Mouse (Mus musculus) hindbrain, embryonic 15.5 days (tissue): Measurements from ENCODE around the gene Atp13a4. TPM values are rescaled to one million over a fixed set of nuclear protein-coding genes. Genes with fewer than 3 reads are reported as not detected.

ENCODE experiments used
- ATAC-seq: fragments of 200-750 bp; cut with Nextera tagmentation; 2 replicates; pipeline ENCODE4 v1.8.0; 2017; ENCODE audit warnings: low read depth, moderate number of reproducible peaks, moderate TSS enrichment; ENCODE audit not compliant: low FRiP score
- H3K27ac ChIP-seq: fragments of 300-500 bp; sonication (generic); replicated peaks from 2 replicates; pipeline ENCODE4 v1.5.1; 2015; ENCODE audit warnings: mild to moderate bottlenecking, inconsistent platforms
- H3K27me3 ChIP-seq: fragments of 300-500 bp; sonication (generic); 2 replicates; pipeline ENCODE4 v1.6.1; 2015; ENCODE audit warnings: control low read depth, inconsistent platforms
- H3K36me3 ChIP-seq: fragments of 300-500 bp; sonication (generic); 2 replicates; pipeline ENCODE4 v1.6.1; 2015; ENCODE audit warnings: control low read depth, inconsistent platforms
- H3K4me1 ChIP-seq: fragments of 300-500 bp; sonication (generic); replicated peaks from 2 replicates; pipeline ENCODE4 v1.6.1; 2015; ENCODE audit warnings: control low read depth, inconsistent platforms
- H3K4me2 ChIP-seq: fragments of 300-500 bp; sonication (generic); 2 replicates; pipeline ENCODE4 v1.6.1; 2015; ENCODE audit warnings: moderate library complexity, mild to moderate bottlenecking, inconsistent platforms
- H3K4me3 ChIP-seq: fragments of 300-500 bp; sonication (generic); 2 replicates; pipeline ENCODE4 v1.5.1; 2015; ENCODE audit warnings: mild to moderate bottlenecking, inconsistent platforms
- H3K9ac ChIP-seq: fragments of 300-500 bp; sonication (generic); 2 replicates; pipeline ENCODE4 v1.6.1; 2015; ENCODE audit warnings: inconsistent platforms
- H3K9me3 ChIP-seq: fragments of 300-500 bp; sonication (generic); 2 replicates; pipeline ENCODE4 v1.6.1; 2016; ENCODE audit warnings: control low read depth, inconsistent platforms
- WGBS: fragments of 180-500 bp; shearing (Covaris S2); methylation state at CpG from one replicate; pipeline ENCODE4 v1.1.7; 2015; 5-methylcytosine and 5-hydroxymethylcytosine counted together
- polyA plus RNA-seq: library from polyadenylated mRNA; unstranded; fragments of >200 nt; fragmentation: Nextera tagmentation; extraction: Ambion mirVana; gene quantifications from 2 replicates; pipeline ENCODE4 v1.2.1, GENCODE M21; 2015

Gene Atp13a4
- polyA plus RNA-seq, 1 experiment from 2014 or later, result 4.3 TPM

DNA sequence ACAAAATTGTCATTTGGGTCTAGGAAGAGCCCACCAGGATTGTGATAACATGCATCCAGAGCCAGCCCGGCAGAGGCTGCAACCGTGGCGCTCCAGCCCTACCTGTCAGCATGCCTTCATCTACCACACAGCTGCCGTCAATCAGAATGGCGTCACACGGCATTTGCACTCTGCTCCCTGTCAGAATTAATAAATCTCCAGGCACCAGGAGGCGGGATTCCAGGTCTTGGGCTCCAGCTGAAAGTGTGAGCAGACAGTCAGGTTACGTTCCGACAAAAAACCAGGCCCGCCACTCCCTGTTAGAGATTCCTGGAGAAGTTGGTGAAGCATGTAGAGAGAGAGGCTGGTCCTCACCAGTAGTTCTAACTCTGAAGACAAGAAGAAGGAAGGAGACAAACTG, 85.3 kb downstream of the Atp13a4 start:
- H3K27ac ChIP-seq, result no peak overlapping the region
- no peaks in the 10 kb centered on the region for H3K9me3 ChIP-seq
- H3K27me3 ChIP-seq, result no peaks in the 10 kb centered on the region
- no peak overlapping the region for H3K4me3 ChIP-seq
- H3K4me1 ChIP-seq, result no peaks in the 10 kb centered on the region
- H3K9ac ChIP-seq, result no peak overlapping the region
- H3K4me2 ChIP-seq, result no peak overlapping the region
- no peaks in the 10 kb centered on the region for H3K36me3 ChIP-seq
- WGBS, result 75% methylated on average over 10 of the region's 10 CpGs
- no peak for ATAC-seq

DNA sequence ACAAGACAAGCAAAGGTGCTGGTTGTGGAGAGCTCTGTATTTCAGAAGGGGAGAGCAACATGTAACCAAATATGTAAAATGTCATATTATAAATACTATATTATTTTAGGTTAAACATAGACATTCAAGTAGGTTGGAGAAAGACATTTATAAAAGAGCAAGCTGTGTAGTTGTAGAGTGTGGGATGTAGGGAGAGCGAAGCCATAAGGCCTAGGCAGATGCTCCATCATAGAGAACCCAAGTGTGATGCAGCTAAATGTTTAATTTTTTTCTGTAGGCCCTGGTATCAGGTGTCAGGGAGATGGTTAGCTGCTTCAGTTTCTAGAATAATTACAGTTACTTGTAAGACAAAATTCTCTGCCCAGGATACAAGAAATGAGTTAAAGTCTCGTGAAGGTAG, 87.8 kb downstream of the Atp13a4 start:
- no peaks in the 10 kb centered on the region for H3K4me1 ChIP-seq
- H3K9me3 ChIP-seq, result no peaks in the 10 kb centered on the region
- no peak overlapping the region for H3K4me3 ChIP-seq
- no peak for ATAC-seq
- 97% methylated on average over 2 of the region's 2 CpGs for WGBS
- no peaks in the 10 kb centered on the region for H3K36me3 ChIP-seq
- H3K27ac ChIP-seq, result no peak overlapping the region
- H3K4me2 ChIP-seq, result no peak overlapping the region
- no peaks in the 10 kb centered on the region for H3K27me3 ChIP-seq
- no peak overlapping the region for H3K9ac ChIP-seq

DNA sequence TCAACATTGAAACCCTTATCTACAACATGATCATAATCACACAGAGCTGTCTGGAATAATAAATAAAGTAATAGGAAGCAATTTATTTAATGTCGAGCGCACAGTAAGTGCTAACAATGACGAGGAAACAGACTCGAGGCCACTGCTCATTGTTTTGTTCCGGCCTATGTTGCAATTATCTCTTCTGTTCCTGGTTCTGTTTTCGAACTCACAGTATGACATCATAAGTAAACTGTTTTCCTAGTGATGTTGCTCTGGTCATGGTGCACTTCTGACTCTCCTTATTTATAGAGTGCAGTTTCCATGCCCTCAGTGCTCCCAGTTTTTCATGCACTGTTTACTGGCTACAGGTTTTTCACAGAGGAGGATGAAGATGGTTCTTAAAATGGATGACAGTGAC, 91.4 kb downstream of the Atp13a4 start:
- no peaks in the 10 kb centered on the region for H3K36me3 ChIP-seq
- H3K4me2 ChIP-seq, result no peak overlapping the region
- 74% methylated on average over 6 of the region's 6 CpGs for WGBS
- H3K27ac ChIP-seq, result no peak overlapping the region
- no peak overlapping the region for H3K9ac ChIP-seq
- H3K27me3 ChIP-seq, result no peaks in the 10 kb centered on the region
- ATAC-seq, result no peak
- no peaks in the 10 kb centered on the region for H3K9me3 ChIP-seq
- no peak overlapping the region for H3K4me3 ChIP-seq
- H3K4me1 ChIP-seq, result no peaks in the 10 kb centered on the region

DNA sequence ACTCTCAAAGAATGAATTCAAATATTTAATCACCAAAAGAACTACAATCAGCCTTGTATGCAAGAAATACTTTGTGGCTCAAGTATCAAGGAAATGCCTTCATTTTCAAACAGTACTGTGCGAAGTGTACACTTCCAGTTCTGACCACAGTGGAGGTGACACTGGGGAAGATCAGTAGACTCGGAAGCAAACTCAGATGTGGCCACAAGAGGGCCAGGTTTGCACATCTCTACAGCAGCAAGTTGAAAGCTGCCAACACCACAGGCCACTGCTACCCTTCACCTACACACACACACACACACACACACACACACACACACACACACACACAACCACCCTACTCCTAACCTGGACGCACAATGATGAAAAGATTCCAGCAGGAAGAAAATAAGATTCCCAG, 93.0 kb downstream of the Atp13a4 start:
- no peak overlapping the region for H3K27ac ChIP-seq
- no peaks in the 10 kb centered on the region for H3K27me3 ChIP-seq
- no peaks in the 10 kb centered on the region for H3K36me3 ChIP-seq
- 71% methylated on average over 3 of the region's 3 CpGs for WGBS
- no peaks in the 10 kb centered on the region for H3K4me1 ChIP-seq
- no peak for ATAC-seq
- no peaks in the 10 kb centered on the region for H3K9me3 ChIP-seq
- H3K4me3 ChIP-seq, result no peak overlapping the region
- H3K9ac ChIP-seq, result no peak overlapping the region
- H3K4me2 ChIP-seq, result no peak overlapping the region

DNA sequence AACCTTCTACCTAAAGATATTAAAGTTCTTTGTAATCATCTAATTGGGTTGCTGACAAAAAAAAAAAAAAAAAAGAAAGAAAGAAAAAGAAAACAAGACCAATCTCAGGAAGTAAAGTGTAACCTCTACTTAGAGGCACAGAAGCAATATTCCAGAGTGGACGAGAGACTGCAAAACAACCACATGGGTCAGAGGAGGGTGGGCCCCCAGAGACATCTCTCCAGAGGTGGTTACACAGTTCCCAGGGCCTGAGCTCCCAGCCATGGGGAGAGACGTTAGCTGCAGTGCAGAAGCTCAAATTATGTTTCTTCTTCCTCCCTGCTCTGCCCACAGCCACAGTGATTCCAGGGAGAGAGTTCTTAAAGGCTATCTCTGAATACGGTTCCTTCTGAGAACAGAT, 102.5 kb downstream of the Atp13a4 start:
- Histone ChIP-seq H3K27ac (no peak overlapping the region), H3K27me3 (no peaks in the 10 kb centered on the region), H3K9ac (no peak overlapping the region), H3K9me3 (no peaks in the 10 kb centered on the region), H3K4me1 (peaks cover 4% of the 10 kb centered on the region; the same call in 1 of the 2 replicates), H3K4me2 (no peak overlapping the region), H3K36me3 (no peaks in the 10 kb centered on the region), H3K4me3 (no peak overlapping the region)
- WGBS, result 59% methylated on average over 3 of the region's 3 CpGs
- ATAC-seq, result no peak

DNA sequence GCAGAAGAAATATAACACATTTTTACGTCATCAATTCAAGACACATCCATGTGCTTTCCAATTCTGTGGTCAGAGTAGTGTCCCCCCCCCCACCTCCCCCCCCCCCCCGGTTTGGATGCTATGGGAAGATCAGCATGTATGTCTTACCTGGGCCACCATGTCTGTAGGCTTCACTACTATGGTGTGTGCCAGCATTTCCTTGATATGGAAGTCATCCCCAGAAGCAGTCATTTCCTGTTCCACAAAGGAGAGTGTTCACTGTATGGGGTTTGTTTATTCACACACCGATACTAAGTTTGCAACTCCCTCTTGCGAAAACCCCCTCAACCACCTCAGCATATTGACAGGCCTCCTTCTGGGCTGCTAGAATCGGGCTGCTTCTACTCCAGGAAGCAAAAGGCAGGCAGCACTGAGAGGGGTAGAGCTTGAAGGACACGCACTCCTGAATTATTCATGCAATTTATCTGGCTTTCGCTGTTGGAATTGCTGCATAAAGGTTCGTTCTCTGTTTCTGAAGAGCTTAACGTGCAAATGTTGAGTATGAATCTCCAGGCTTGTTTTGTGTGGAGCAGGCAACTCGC, 103.2 kb downstream of the Atp13a4 start:
- H3K4me3 ChIP-seq, result no peak overlapping the region
- peaks cover 4% of the 10 kb centered on the region; the same call in 1 of the 2 replicates for H3K4me1 ChIP-seq
- no peaks in the 10 kb centered on the region for H3K36me3 ChIP-seq
- H3K27ac ChIP-seq, result no peak overlapping the region; the same call in 1 of the 2 replicates
- WGBS, result 55% methylated on average over 10 of the region's 10 CpGs
- ATAC-seq, result no peak
- no peaks in the 10 kb centered on the region for H3K27me3 ChIP-seq
- H3K9ac ChIP-seq, result no peak overlapping the region
- no peaks in the 10 kb centered on the region for H3K9me3 ChIP-seq
- H3K4me2 ChIP-seq, result no peak overlapping the region

DNA sequence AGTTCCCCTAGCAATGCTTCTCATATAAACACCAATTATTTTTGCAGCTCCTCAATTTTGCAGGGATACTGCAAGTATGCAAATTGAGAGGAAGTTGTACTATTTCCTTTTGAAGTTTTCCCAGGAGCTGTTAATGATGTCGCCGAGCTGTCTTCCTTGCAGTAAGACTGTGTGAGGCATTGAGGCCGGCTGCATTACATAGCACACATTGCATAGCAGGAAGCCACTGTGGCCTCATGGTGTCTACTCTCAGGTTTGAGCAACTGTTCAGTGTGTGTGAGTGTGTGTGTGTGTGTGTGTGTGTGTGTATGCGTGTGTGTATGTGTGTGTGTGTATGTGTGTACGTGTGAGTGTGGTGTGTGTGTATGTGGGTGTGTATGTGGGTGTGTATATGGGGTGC, 106.6 kb downstream of the Atp13a4 start:
- peaks cover 4% of the 10 kb centered on the region; the same call in 1 of the 2 replicates for H3K4me1 ChIP-seq
- no peak for ATAC-seq
- no peak overlapping the region for H3K4me2 ChIP-seq
- no peak overlapping the region for H3K9ac ChIP-seq
- H3K27me3 ChIP-seq, result no peaks in the 10 kb centered on the region
- no peaks in the 10 kb centered on the region for H3K36me3 ChIP-seq
- no peaks in the 10 kb centered on the region for H3K9me3 ChIP-seq
- 72% methylated on average over 5 of the region's 5 CpGs for WGBS
- H3K27ac ChIP-seq, result no peak overlapping the region
- no peak overlapping the region for H3K4me3 ChIP-seq

DNA sequence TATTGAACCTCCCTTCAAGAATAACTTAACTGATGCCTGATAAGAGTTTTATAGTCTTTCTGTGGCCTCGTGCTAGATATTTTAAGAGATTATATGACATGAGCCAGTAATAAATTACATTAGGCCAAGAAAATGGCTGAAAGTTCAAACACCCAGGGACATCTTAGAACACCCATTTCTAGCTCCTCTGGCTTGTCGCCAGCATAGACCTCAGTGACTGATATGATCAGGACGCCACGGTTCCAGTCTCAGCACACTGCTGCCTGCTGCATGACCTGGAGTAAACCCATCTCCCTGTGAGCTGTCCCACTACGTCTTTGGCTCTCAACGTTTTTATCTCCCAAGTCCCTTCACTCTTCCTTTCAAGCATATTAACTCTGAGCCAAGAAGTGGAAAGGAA, 108.9 kb downstream of the Atp13a4 start:
- WGBS, result 82% methylated on average over 6 of the region's 6 CpGs
- no peak for ATAC-seq

DNA sequence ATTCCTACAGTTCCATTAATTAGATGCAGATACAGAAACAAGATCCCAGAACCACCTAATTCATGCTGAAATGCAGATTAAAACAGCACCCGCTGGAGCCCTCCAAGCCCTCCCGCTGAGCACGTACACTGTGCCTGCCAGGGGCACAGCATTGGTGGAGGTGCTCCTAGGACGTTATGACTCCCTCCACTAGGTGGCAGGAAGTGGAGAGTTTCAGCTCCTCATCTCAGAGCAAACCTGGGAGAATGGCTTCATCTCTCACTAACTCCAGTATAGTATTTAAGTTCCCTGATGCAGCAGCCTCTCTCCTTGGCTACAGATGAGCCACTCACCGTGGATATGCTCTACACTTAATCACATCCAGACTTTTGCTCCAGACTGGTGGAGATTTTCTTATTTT, 110.0 kb downstream of the Atp13a4 start:
- Histone ChIP-seq H3K4me3 (no peak overlapping the region), H3K9me3 (no peaks in the 10 kb centered on the region), H3K27me3 (no peaks in the 10 kb centered on the region), H3K27ac (no peak overlapping the region), H3K9ac (no peak overlapping the region), H3K4me1 (no peaks in the 10 kb centered on the region), H3K4me2 (no peak overlapping the region), H3K36me3 (no peaks in the 10 kb centered on the region)
- WGBS, result 15% methylated on average over 5 of the region's 5 CpGs
- ATAC-seq, result no peak; the same call in 1 of the 2 replicates

More for the DNA sequence above, 108.9 kb downstream of the Atp13a4 start:
- H3K4me2 ChIP-seq, result no peak overlapping the region
- H3K4me1 ChIP-seq, result no peaks in the 10 kb centered on the region
- no peak overlapping the region for H3K27ac ChIP-seq
- H3K9ac ChIP-seq, result no peak overlapping the region
- no peaks in the 10 kb centered on the region for H3K27me3 ChIP-seq
- H3K9me3 ChIP-seq, result no peaks in the 10 kb centered on the region
- no peak overlapping the region for H3K4me3 ChIP-seq
- H3K36me3 ChIP-seq, result no peaks in the 10 kb centered on the region

DNA sequence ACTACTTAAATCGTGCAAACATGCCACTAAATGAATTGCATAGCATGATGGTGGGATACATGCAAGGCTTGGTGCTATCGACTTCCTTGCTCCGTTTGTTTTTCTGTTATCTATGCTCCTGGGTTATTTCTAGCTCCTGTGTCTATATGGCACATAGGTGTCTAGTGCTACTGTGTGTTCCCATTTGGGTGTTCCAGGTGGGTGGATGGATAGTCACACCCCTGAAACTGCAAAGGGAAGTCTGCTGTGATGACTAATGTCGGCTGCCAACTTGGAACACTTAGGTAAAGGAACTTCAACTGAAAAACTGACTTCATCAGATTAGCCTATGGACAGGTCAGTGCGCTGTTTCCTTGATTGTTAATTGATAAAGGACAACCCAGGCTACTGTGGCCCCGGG, 129.8 kb downstream of the Atp13a4 start:
- ATAC-seq, result no peak
- no peaks in the 10 kb centered on the region for H3K36me3 ChIP-seq
- no peaks in the 10 kb centered on the region for H3K4me1 ChIP-seq
- H3K4me2 ChIP-seq, result no peak overlapping the region
- H3K9me3 ChIP-seq, result no peaks in the 10 kb centered on the region
- H3K27ac ChIP-seq, result no peak overlapping the region
- H3K9ac ChIP-seq, result no peak overlapping the region
- H3K4me3 ChIP-seq, result no peak overlapping the region
- 91% methylated on average over 6 of the region's 6 CpGs for WGBS
- H3K27me3 ChIP-seq, result no peaks in the 10 kb centered on the region

DNA sequence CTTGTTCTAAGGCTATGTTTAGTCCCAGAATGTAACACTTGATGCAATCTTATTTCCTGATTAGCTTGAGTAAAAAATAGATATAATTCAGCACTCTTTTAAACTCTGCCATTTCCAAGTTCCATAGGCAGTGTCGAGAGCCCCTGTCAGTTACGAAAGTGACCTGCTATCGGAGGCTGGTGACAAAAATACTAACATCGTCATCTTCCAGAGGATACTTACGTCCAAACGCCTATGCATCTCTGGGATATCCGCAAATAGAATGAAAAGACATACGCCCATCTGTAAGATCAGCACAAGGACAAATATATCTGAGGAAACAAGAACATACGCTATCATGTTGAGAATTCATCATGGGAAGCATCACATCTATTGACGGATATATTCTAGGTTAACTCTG, 137.3 kb downstream of the Atp13a4 start:
- Histone ChIP-seq H3K4me2 (no peak overlapping the region), H3K9ac (no peak overlapping the region), H3K4me3 (no peak overlapping the region), H3K27ac (no peak overlapping the region), H3K9me3 (no peaks in the 10 kb centered on the region), H3K4me1 (no peaks in the 10 kb centered on the region), H3K27me3 (no peaks in the 10 kb centered on the region), H3K36me3 (no peaks in the 10 kb centered on the region)
- 93% methylated on average over 10 of the region's 10 CpGs for WGBS
- no peak for ATAC-seq

DNA sequence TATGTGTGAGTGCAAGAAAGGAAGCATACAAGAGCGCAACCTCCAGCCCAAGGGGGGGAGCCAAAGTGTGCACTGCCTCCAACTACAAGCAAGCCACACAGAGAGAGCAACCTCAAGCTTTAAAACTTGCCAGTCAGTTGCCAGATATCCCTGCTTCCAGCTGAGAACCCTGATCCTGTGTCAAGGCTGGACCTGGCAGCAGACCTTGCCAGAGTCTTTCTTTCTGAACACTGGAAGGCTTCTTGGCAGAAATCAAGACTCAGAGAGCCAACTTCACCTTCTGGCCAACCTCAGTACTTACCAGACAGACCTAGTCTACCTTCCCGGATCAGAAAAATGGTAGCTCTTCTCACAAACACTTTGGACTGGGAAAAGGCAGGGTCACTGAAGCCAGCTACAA, 145.6 kb downstream of the Atp13a4 start:
- Histone ChIP-seq H3K4me3 (no peak overlapping the region), H3K4me2 (no peak overlapping the region), H3K9ac (no peak overlapping the region), H3K27me3 (no peaks in the 10 kb centered on the region), H3K27ac (no peak overlapping the region), H3K4me1 (no peaks in the 10 kb centered on the region), H3K36me3 (no peaks in the 10 kb centered on the region), H3K9me3 (no peaks in the 10 kb centered on the region)
- 79% methylated on average over 2 of the region's 2 CpGs for WGBS
- no peak for ATAC-seq

DNA sequence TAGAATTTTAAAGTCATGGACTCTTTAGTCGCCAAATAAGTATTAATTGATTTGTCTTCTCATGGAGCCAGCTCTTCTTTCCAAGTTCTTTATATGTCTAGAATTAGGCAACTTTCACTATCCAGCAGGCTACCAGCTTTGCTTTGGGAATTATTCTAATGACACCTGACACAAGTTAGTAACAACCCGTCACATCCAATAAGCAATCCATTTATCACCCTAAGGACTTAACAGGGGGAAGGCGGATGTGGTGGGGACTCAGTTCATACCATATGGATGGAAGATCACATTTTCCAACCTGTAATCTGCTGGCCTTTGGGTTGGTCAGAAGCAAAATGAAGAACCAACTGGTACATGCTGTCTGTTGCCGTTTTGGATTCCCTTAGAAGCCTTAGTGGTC, 159.9 kb downstream of the Atp13a4 start:
- Histone ChIP-seq H3K4me1 (no peaks in the 10 kb centered on the region), H3K4me2 (no peak overlapping the region), H3K36me3 (no peaks in the 10 kb centered on the region), H3K27me3 (no peaks in the 10 kb centered on the region), H3K9me3 (no peaks in the 10 kb centered on the region), H3K4me3 (no peak overlapping the region), H3K27ac (no peak overlapping the region), H3K9ac (no peak overlapping the region)
- 92% methylated on average over 4 of the region's 4 CpGs for WGBS
- no peak for ATAC-seq
